Mouse (Mus musculus): ENCODE measurements around the gene Sapcd1.

- TF ChIP-seq CTCF (IDR thresholded peaks at IDR 0.05; ENCODE audit: borderline replicate concordance, insufficient read depth, low read length): no peak
- TF ChIP-seq POLR2A (IDR thresholded peaks at IDR 0.05; ENCODE audit: low read depth, low read length): no peak
These were observed 10.1 kb downstream of the Sapcd1 start for GRCm38 (mm10) chr17:35017706-35018030.
